Mouse (Mus musculus): ENCODE measurements around the gene Fblim1. TPM values are rescaled to one million over a fixed set of nuclear protein-coding genes. Genes with fewer than 3 reads are reported as not detected.

The Fblim1 gene
- not detected in 2 replicates for total RNA-seq (2017)

DNA sequence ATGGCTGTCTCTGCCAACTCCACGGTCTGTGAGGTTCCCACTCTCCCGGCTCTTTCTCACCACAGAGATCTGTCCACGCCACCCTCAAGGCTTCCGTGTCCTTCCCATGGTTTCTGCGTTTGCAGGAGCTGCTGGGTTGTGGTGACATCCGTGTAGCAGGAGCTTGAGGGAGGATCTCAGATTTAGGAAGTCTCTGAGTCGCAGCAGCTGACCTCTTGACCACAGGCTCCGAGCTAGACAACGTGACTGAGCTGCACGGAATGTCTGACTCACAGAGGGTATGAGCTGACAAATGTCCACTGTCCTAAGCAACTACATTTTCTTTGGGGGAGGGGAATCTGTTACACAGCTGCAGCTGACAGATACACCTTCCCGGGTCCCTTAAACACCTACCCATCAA is at the start of gene Fblim1:
Gene Fblim1, minus strand, starts transcription at position 236 of the 400 bp plus-strand sequence.
- ATAC-seq (replicated peaks; ENCODE audit: low read depth, poor library complexity, severe bottlenecking) = no peak

- no peak for ATAC-seq (replicated peaks; ENCODE audit: low read depth, poor library complexity, severe bottlenecking)
These were observed 48.6 kb upstream of the Fblim1 start for GRCm38 (mm10) chr4:141654509-141654908.

GRCm38 (mm10) chr4:141653813-141654212 is 47.9 kb upstream of the Fblim1 start:
- ATAC-seq (replicated peaks; ENCODE audit: low read depth, poor library complexity, severe bottlenecking) = no peak

- ATAC-seq (replicated peaks; ENCODE audit: low read depth, poor library complexity, severe bottlenecking) = 0 out of 2 replicates have a peak, but pooled peaks have one; percentile 39
These were observed 47.1 kb upstream of the Fblim1 start for GRCm38 (mm10) chr4:141653044-141653443.

GRCm38 (mm10) chr4:141651944-141652343 is 46.0 kb upstream of the Fblim1 start:
- ATAC-seq (replicated peaks; ENCODE audit: low read depth, poor library complexity, severe bottlenecking) = no peak

GRCm38 (mm10) chr4:141651286-141651685 is 45.4 kb upstream of the Fblim1 start:
- no peak for ATAC-seq (replicated peaks; ENCODE audit: low read depth, poor library complexity, severe bottlenecking)

DNA sequence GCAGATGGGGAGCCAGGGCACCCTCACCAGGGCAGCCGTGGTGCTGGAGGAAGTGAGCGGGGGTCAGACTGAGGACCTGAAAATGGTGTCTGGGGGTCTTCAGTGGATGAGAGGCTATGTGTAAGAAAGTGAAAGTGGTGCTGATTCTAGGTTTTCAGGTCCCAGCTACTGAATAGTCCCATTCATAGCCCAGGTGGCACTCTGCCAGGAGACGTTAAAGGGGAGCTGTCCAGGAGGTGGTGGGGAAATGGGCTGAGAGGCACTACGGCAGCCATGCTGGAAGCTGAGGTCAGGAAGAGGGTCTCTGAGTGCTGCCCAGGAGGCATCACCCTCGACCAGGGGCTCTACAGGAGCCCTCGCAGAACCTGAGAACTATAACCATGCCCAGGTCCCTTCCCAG is 43.3 kb upstream of the Fblim1 start:
- ATAC-seq (replicated peaks; ENCODE audit: low read depth, poor library complexity, severe bottlenecking) = no peak

DNA sequence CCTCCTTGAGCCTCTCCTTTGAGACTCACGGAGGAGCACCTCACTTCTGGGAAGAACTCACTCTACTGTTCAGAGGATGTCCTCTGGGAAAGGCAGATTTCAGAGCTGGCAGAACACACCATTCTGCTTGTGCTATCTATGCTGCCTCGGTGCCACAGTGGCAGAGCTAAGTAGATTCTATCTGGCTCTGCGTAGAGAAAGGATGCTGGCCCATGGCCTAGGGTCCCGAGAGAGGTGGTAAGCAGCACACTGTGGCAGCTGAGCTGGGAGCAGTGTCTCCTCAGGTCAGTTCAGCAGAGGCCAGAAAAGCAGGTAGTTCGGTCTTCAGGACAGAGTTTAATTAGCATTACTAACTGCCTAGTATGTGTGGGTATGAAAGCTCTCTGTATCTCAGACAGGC is 42.4 kb upstream of the Fblim1 start:
- ATAC-seq (replicated peaks; ENCODE audit: low read depth, poor library complexity, severe bottlenecking) = no peak

GRCm38 (mm10) chr4:141647187-141647586 is 41.3 kb upstream of the Fblim1 start:
- no peak for ATAC-seq (replicated peaks; ENCODE audit: low read depth, poor library complexity, severe bottlenecking)

DNA sequence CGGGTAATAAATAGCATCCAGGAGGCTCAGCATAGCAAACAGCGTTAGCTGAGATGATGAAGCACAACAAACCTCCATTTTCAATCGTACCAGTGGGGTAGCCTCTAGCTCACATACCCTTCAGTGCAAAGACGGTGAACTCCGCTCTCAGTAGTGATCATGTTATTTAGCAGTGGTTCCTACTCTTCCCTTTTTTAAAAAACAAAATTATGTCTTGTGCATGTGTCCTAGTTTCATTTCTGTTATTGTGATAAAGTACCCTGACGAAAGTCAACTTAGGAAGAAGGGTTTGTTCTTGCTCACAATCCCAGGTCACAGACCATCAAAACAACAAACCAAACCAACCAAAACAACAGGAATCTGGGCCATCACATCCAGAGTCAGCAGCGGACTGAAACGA is 40.1 kb upstream of the Fblim1 start:
- 0 out of 2 replicates have a peak, but pooled peaks have one; percentile 11 for ATAC-seq (replicated peaks; ENCODE audit: low read depth, poor library complexity, severe bottlenecking)

- no peak for ATAC-seq (replicated peaks; ENCODE audit: low read depth, poor library complexity, severe bottlenecking)
These were observed 37.4 kb upstream of the Fblim1 start for GRCm38 (mm10) chr4:141643118-141643855.

DNA sequence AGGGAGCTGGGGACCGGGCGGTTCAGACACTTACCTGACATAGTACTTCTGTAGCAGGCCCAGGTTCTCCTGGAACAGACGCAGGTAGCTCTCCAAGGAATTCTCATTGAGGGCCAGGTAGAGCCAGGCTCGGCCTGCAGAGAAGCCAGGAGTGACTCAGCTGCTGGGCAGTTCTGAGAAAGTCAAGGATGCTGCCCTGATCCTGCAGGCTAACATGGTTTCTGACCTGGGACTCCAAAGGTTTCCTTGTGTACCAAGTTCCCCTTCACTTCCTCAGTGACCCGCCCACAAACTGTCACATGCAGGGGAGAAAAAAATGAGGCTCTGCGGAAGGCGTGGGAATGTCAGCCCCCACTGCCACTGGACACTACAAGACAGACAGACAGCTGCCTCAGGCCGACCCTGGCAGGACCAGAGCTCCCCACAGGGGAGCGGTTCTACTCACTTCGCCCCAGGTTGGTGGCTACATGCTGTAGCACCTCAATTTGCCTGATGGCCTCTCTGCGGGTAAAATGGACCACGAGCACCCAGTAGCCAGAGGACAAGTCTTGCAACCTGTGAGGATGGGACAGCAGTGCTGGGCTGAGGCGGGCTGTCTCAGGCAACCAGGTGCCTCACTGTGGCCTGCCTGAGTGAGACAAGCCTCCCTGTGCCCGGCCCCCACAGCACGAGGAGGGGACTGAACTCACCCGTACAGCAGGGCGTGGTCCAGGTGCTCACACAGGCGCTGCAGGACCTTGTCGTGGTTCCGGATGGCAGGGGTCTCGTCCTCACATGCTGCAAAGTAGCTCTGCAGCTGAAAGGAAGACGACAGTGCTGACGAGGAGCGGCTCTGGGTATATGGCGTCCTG is 36.3 kb upstream of the Fblim1 start:
- no peak for ATAC-seq (replicated peaks; ENCODE audit: low read depth, poor library complexity, severe bottlenecking)

GRCm38 (mm10) chr4:141641353-141641771 is 35.5 kb upstream of the Fblim1 start:
- ATAC-seq (replicated peaks; ENCODE audit: low read depth, poor library complexity, severe bottlenecking) = no peak

DNA sequence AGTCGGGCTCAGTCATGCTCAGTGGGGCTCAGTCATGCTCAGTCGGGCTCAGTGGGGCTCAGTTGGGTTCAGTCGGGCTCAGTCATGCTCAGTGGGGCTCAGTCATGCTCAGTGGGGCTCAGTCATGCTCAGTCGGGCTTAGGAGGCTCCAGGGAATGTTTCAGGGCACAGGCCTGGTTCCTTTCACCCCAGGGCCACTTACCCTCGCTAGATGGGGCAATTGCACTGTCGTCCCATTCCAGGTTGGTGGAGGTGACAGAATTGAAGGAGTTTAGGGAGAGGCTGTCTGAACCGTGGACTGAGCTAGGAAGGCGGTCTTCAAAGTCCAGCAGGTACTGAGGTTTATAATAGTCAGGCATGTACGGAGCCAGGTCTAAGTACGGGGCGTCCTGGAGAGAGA is 33.6 kb upstream of the Fblim1 start:
- no peak for ATAC-seq (replicated peaks; ENCODE audit: low read depth, poor library complexity, severe bottlenecking)

DNA sequence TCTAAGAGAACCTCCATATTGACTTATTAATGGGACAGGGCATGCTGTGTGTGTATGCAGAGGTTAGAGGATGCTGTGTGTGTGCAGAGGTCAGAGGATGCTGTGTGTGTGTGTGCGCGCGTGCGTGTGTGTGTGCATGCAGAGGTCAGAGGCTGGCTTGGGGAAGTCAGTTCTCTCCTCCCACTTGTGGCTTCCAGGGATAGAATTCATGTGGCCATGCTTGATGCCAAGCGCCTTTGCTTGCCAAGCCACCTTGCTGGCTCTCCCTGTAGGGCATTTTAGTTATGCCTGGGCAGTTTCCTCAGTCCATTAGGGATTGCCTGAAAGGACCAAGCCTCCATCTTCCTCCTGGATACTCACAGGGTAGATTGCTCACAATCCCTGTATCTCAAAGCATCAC is 30.8 kb upstream of the Fblim1 start:
- ATAC-seq (replicated peaks; ENCODE audit: low read depth, poor library complexity, severe bottlenecking) = no peak

GRCm38 (mm10) chr4:141635991-141636390 is 30.1 kb upstream of the Fblim1 start:
- no peak for ATAC-seq (replicated peaks; ENCODE audit: low read depth, poor library complexity, severe bottlenecking)

DNA sequence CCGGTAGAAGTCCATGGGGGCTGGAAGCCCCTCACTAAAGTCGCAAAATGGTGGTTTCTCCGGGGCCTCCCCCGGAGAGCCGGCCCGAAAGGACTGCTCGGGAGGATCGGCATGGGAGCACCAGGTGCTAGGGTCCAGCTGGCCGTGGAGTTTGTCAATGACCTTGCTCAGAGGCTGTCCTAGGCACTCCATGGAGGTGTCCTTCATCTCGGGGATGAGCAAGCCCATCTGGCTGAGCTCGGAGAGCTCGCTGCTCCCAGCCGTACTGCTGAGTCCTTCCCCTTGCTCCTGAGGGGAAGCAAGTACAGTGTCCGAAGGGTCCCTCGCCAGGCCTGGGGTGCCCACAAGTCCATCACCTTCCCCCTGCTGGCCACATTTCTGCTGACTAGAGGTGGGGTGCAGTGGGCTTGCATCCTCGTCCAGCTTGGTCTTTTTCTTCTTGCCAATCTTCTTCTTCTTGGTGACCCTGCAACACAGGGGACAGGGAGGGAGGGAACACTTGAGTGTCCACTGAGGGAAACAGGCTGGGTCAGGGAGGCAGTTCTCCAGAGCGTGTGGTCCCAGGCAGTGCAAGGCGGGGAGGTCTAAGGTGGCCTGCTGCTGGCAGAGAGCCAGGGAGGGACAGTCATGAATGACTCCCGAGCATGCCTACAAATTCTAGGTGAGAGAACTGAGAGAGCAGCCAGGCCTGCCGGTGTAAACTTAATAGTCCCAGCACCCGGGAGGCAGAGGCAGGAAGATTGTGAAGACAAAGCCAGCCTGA is 26.4 kb upstream of the Fblim1 start:
- ATAC-seq (replicated peaks; ENCODE audit: low read depth, poor library complexity, severe bottlenecking) = no peak

DNA sequence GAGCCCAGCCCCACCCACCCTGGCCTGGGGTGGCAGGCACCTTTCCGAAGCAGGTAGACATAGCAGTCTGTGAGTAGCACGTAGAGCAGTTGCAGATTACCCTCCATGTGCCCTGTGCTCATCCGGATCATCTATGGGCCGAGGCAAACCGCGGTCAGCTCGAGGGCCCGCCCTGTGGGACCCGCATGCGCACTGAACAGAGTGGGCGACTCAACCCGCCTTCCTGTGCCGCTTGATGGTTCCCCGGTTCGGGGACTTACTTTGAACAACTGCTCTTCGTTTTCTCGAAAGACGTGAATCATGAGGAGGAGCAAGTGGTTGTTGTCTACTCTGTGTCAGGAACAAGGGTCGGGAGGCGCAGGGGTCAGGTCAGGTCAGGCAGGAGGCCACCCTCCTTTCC is 25.4 kb upstream of the Fblim1 start:
- ATAC-seq (replicated peaks; ENCODE audit: low read depth, poor library complexity, severe bottlenecking) = no peak

DNA sequence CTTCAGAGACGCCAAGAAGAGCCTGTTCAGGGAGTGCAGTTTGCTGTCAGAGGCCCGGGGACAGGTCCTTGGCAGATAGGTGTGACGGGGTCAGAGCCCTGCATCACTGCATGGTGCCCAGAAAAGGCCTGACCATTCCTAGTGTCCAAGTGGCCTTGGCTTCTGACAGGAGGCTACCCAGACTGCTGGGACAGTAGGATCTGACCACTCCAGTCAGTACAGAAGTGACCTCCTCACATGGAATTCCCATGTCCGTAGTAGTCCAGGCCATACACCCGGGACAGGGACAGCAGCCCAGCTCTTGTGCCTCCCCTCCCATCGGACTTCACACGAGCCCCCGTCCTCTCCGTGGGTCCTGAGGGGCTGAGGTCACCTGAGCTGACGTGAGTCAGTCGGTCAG is 24.1 kb upstream of the Fblim1 start:
- ATAC-seq (replicated peaks; ENCODE audit: low read depth, poor library complexity, severe bottlenecking) = no peak

GRCm38 (mm10) chr4:141628661-141629060 is 22.8 kb upstream of the Fblim1 start:
- no peak for ATAC-seq (replicated peaks; ENCODE audit: low read depth, poor library complexity, severe bottlenecking)

- ATAC-seq (replicated peaks; ENCODE audit: low read depth, poor library complexity, severe bottlenecking) = no peak
These were observed 21.6 kb upstream of the Fblim1 start for GRCm38 (mm10) chr4:141627502-141627901.
